Mouse (Mus musculus): ENCODE measurements at regions not wholly inside any gene's neighbourhood (a gene's known extent, or its start where the extent isn't known, plus 50 kb on each side); places are given as distances from the start of the nearest gene placed in this dataset.

- TF ChIP-seq USF1 (IDR thresholded peaks at IDR 0.05; ENCODE audit: low read depth) = no peak
- no peak for TF ChIP-seq MAX (IDR thresholded peaks at IDR 0.05; ENCODE audit: low read depth)
Observed at GRCm38 (mm10) chr2:137644160-137644559, 527.7 kb upstream of the Jag1 start.
